Mouse (Mus musculus): ENCODE results near the gene Mmp24. TPM values are rescaled to one million over a fixed set of nuclear protein-coding genes. Genes with fewer than 3 reads are reported as not detected.

Mmp24 gene
- total and polyA plus RNA-seq, 2 experiments from 2014 or later, result 0.04 to 0.38 TPM

DNA sequence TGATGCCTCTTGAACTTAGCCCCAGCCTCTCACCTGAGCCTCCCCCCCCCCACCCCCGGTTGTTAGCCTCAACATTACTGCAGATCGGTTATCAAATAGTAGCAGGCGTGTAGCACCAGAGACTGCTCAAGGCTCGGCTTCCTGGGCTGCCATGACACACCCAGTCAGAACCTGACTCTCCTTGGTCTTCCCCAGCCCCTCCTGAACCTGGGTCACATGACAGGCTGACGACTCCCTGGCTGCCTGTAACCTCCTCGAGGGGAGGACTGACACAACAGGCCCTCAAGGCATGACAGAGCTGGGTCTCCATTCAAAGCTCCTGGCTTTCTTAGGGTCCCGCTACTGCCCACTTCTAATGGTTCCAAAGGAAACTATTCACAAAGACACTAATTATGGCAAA is 74.3 kb downstream of the Mmp24 start:
- no peaks in the 10 kb centered on the region for H3K4me1 ChIP-seq (ENCODE audit: control insufficient read depth, insufficient read depth)
- H3K4me2 ChIP-seq (ENCODE audit: low read depth, low read length), result no peak overlapping the region
- no peak overlapping the region for H3K4me3 ChIP-seq (ENCODE audit: low read depth, low read length)
- no peak for ATAC-seq (ENCODE audit: insufficient read depth, low read depth)
- peaks cover 63% of the 10 kb centered on the region for H3K36me3 ChIP-seq (replicated peaks; ENCODE audit: control insufficient read depth, insufficient read depth, low read length)
- no peak for DNase-seq (ENCODE audit: low spot score)
- no peak overlapping the region for H3K9ac ChIP-seq (replicated peaks; ENCODE audit: low read depth, low read length)
- 64% methylated on average over 7 of the region's 7 CpGs for WGBS
- no peak overlapping the region for H3K27ac ChIP-seq (ENCODE audit: low read depth)
- TF ChIP-seq CTCF (IDR thresholded peaks at IDR 0.05; ENCODE audit: low read depth) (no peak), EP300 (IDR thresholded peaks at IDR 0.05; ENCODE audit: low read depth) (no peak)
- H3K27me3 ChIP-seq (ENCODE audit: control insufficient read depth, insufficient read depth, low read length), result no peaks in the 10 kb centered on the region
- H3K9me3 ChIP-seq (replicated peaks; ENCODE audit: control insufficient read depth, low read length), result no peaks in the 10 kb centered on the region

DNA sequence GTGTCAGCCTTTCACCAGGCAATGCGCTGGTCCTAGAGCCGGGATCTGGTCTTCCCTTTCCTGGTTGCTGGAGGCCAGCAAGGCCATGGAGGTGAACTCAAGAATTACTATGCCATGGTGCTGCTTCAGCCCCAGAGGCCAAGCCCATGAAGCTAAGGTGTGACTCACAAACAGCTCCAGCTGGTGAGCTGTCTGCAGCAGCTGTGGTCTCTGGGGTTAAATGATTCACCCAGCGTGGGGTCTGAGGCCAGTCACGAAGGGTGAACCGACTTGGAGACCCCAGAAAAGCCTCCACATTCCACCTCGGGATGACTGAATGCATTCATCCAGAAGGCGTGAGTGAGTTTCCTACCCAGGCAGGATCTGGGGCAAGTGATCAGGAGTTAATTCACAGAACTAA is 75.0 kb downstream of the Mmp24 start:
- H3K27ac ChIP-seq (ENCODE audit: low read depth), result no peak overlapping the region
- H3K4me3 ChIP-seq (ENCODE audit: low read depth, low read length), result no peak overlapping the region
- H3K4me2 ChIP-seq (ENCODE audit: low read depth, low read length), result no peak overlapping the region
- 80% methylated on average over 7 of the region's 7 CpGs for WGBS
- DNase-seq (ENCODE audit: low spot score) (no peak), ATAC-seq (ENCODE audit: insufficient read depth, low read depth) (no peak)
- H3K9me3 ChIP-seq (replicated peaks; ENCODE audit: control insufficient read depth, low read length), result no peaks in the 10 kb centered on the region
- peaks cover 63% of the 10 kb centered on the region for H3K36me3 ChIP-seq (replicated peaks; ENCODE audit: control insufficient read depth, insufficient read depth, low read length)
- H3K27me3 ChIP-seq (ENCODE audit: control insufficient read depth, insufficient read depth, low read length), result no peaks in the 10 kb centered on the region
- H3K9ac ChIP-seq (replicated peaks; ENCODE audit: low read depth, low read length), result no peak overlapping the region
- H3K4me1 ChIP-seq (ENCODE audit: control insufficient read depth, insufficient read depth), result no peaks in the 10 kb centered on the region
- TF ChIP-seq CTCF (IDR thresholded peaks at IDR 0.05; ENCODE audit: low read depth) (no peak), EP300 (IDR thresholded peaks at IDR 0.05; ENCODE audit: low read depth) (no peak)

DNA sequence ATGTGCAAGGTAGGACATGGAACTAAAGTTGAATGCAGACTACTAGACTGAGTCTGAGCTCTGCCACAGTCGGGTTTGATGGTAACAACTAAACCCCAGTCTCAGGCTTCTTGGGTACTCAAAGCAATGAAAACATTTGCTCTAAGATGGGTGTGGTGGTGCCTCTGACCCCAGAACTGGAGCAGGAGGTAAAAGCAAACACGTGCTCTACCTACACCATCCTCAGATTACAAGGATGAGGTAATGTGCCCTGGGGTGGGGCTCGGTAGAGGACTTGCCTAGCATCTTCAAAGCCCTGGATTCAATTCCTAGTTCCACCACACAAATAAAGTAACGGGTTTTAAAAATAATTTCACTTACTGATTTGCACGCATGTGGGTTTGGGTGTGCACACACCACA is 77.4 kb downstream of the Mmp24 start:
- H3K27me3 ChIP-seq (ENCODE audit: control insufficient read depth, insufficient read depth, low read length), result no peaks in the 10 kb centered on the region
- H3K4me2 ChIP-seq (ENCODE audit: low read depth, low read length), result no peak overlapping the region
- peaks cover 66% of the 10 kb centered on the region for H3K36me3 ChIP-seq (replicated peaks; ENCODE audit: control insufficient read depth, insufficient read depth, low read length)
- WGBS, result 92% methylated on average over 5 of the region's 5 CpGs
- no peak overlapping the region for H3K27ac ChIP-seq (ENCODE audit: low read depth)
- H3K4me3 ChIP-seq (ENCODE audit: low read depth, low read length), result no peak overlapping the region
- no peaks in the 10 kb centered on the region for H3K4me1 ChIP-seq (ENCODE audit: control insufficient read depth, insufficient read depth)
- TF ChIP-seq EP300 (IDR thresholded peaks at IDR 0.05; ENCODE audit: low read depth) (no peak), CTCF (IDR thresholded peaks at IDR 0.05; ENCODE audit: low read depth) (no peak)
- no peak overlapping the region for H3K9ac ChIP-seq (replicated peaks; ENCODE audit: low read depth, low read length)
- no peaks in the 10 kb centered on the region for H3K9me3 ChIP-seq (replicated peaks; ENCODE audit: control insufficient read depth, low read length)
- ATAC-seq (ENCODE audit: insufficient read depth, low read depth), result no peak
- DNase-seq (ENCODE audit: low spot score), result no peak

DNA sequence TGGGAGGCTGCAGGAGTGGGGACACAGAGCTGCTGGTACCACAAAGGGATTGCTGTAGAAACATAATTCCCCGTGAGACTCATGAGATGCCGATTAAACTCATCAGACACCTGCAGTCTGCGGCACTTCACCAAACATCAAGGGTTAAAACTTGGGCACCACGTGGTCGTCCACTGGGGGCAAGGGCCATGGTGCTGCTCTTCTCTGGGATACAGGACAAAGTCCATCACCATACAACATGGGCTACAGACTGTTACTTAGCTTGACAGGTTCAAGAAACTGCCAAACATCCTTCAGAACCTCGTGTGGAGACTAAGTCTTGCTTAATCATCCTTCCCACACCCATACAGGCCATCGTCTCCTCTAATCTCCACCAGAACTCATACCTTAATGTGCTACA is 85.0 kb downstream of the Mmp24 start:
- DNase-seq (ENCODE audit: low spot score), result no peak
- H3K9ac ChIP-seq (replicated peaks; ENCODE audit: low read depth, low read length), result no peak overlapping the region
- no peak overlapping the region for H3K27ac ChIP-seq (ENCODE audit: low read depth)
- no peak overlapping the region for H3K4me2 ChIP-seq (ENCODE audit: low read depth, low read length)
- 79% methylated on average over 7 of the region's 7 CpGs for WGBS
- no peak overlapping the region for H3K4me3 ChIP-seq (ENCODE audit: low read depth, low read length)
- ATAC-seq (ENCODE audit: insufficient read depth, low read depth), result no peak
- H3K9me3 ChIP-seq (replicated peaks; ENCODE audit: control insufficient read depth, low read length), result no peaks in the 10 kb centered on the region
- TF ChIP-seq EP300 (IDR thresholded peaks at IDR 0.05; ENCODE audit: low read depth) (no peak), CTCF (IDR thresholded peaks at IDR 0.05; ENCODE audit: low read depth) (no peak)
- peaks cover 49% of the 10 kb centered on the region for H3K36me3 ChIP-seq (replicated peaks; ENCODE audit: control insufficient read depth, insufficient read depth, low read length)
- no peaks in the 10 kb centered on the region for H3K4me1 ChIP-seq (ENCODE audit: control insufficient read depth, insufficient read depth)
- H3K27me3 ChIP-seq (ENCODE audit: control insufficient read depth, insufficient read depth, low read length), result no peaks in the 10 kb centered on the region

DNA sequence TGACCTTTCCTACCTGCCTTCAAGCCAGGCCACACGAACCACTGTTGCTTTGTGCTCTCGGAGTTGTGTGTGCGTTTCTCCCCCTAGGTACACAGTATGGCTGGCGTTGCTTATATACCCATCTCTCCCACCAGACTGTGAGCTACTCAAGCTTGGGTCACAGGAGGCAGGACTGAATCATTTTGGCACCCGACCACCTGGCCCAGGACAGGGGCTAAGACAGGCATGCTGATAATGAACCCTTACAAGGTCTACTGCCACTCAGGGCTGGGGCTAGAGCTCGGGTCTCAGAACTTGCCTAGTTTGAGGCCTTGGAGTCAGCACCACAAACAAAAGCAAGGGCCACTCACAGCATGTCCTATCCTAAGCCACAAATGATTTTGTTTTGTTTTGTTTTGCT is 86.4 kb downstream of the Mmp24 start:
- TF ChIP-seq CTCF (IDR thresholded peaks at IDR 0.05; ENCODE audit: low read depth) (no peak), EP300 (IDR thresholded peaks at IDR 0.05; ENCODE audit: low read depth) (no peak)
- Histone ChIP-seq H3K9ac (replicated peaks; ENCODE audit: low read depth, low read length) (no peak overlapping the region), H3K27me3 (ENCODE audit: control insufficient read depth, insufficient read depth, low read length) (no peaks in the 10 kb centered on the region), H3K9me3 (replicated peaks; ENCODE audit: control insufficient read depth, low read length) (no peaks in the 10 kb centered on the region), H3K4me1 (ENCODE audit: control insufficient read depth, insufficient read depth) (no peaks in the 10 kb centered on the region), H3K36me3 (replicated peaks; ENCODE audit: control insufficient read depth, insufficient read depth, low read length) (peaks cover 37% of the 10 kb centered on the region; the same call in 1 of the 2 replicates), H3K4me2 (ENCODE audit: low read depth, low read length) (no peak overlapping the region), H3K4me3 (ENCODE audit: low read depth, low read length) (no peak overlapping the region), H3K27ac (ENCODE audit: low read depth) (no peak overlapping the region)
- ATAC-seq (ENCODE audit: insufficient read depth, low read depth) (no peak), DNase-seq (ENCODE audit: low spot score) (no peak)
- 86% methylated on average over 6 of the region's 6 CpGs for WGBS

DNA sequence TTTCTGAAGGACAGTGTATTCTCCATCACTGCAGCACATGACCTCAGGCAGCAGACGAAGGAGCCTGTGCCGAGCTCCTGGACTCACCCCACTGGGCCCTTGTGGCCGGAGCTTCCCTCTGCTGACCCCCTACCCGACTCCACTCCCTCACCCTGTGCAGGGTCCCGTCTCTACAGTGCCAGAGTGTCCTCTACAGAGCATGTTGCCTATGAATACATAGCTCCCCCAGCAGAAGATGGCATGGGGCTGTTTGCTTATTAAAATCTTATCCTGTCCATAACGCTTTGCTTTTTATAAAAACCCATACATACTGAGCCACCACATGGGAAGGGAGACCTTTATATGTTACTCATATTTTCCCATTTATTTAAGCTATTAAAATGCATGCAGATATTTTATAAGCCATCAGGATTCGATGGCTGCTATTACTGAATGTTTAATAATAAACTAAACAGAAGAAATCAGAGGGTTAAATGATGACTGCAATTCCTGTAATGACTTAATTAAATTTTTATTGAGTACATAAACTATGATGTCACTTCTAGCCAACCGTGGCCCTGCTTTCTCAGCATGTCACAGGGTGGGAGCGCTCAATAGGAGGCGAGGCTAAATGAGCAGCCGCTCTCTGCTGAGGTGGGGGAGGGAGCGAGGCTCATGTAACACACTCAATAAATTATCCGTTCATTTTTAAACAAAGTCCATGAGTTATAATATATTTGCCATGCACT is 87.6 kb downstream of the Mmp24 start:
- Histone ChIP-seq H3K36me3 (replicated peaks; ENCODE audit: control insufficient read depth, insufficient read depth, low read length) (peaks cover 26% of the 10 kb centered on the region; the same call in 1 of the 2 replicates), H3K9ac (replicated peaks; ENCODE audit: low read depth, low read length) (no peak overlapping the region), H3K4me2 (ENCODE audit: low read depth, low read length) (no peak overlapping the region), H3K4me1 (ENCODE audit: control insufficient read depth, insufficient read depth) (no peaks in the 10 kb centered on the region), H3K27me3 (ENCODE audit: control insufficient read depth, insufficient read depth, low read length) (no peaks in the 10 kb centered on the region), H3K4me3 (ENCODE audit: low read depth, low read length) (no peak overlapping the region), H3K27ac (ENCODE audit: low read depth) (no peak overlapping the region), H3K9me3 (replicated peaks; ENCODE audit: control insufficient read depth, low read length) (no peaks in the 10 kb centered on the region)
- DNase-seq (ENCODE audit: low spot score), result no peak
- no peak for ATAC-seq (ENCODE audit: insufficient read depth, low read depth)
- TF ChIP-seq CTCF (IDR thresholded peaks at IDR 0.05; ENCODE audit: low read depth) (no peak), EP300 (IDR thresholded peaks at IDR 0.05; ENCODE audit: low read depth) (no peak)
- 85% methylated on average over 13 of the region's 13 CpGs for WGBS

Measured in heart, postnatal 0 days (tissue).